Mouse (Mus musculus): Measurements from ENCODE around the gene Cpa1. TPM values are rescaled to one million over a fixed set of nuclear protein-coding genes. Genes with fewer than 3 reads are reported as not detected.

The Cpa1 gene
- polyA plus RNA-seq, 1 experiment from 2014 or later = 0.52 TPM

Other genes with a start within 250 kb of the Cpa1 start
- gene Zc3hc1, start 248.2 kb upstream of the Cpa1 start, polyA plus RNA-seq (2015; fragmentation: Nextera tagmentation; extraction: Ambion mirVana) = 59.0 and 59.6 TPM in 2 replicates
- 27.8 and 31.4 TPM in 2 replicates for gene Klhdc10, start 237.3 kb upstream of the Cpa1 start, polyA plus RNA-seq (2015; fragmentation: Nextera tagmentation; extraction: Ambion mirVana)
- 28.3 and 28.4 TPM in 2 replicates for gene Tmem209, start 129.4 kb upstream of the Cpa1 start, polyA plus RNA-seq (2015; fragmentation: Nextera tagmentation; extraction: Ambion mirVana)
- gene Ssmem1, start 129.4 kb upstream of the Cpa1 start, polyA plus RNA-seq (2015; fragmentation: Nextera tagmentation; extraction: Ambion mirVana) = not detected in 2 replicates
- 6.2 and 7.8 TPM in 2 replicates for gene Cpa2, start 97.6 kb upstream of the Cpa1 start, polyA plus RNA-seq (2015; fragmentation: Nextera tagmentation; extraction: Ambion mirVana)
- 0.59 and 0.87 TPM in 2 replicates for gene Cpa4, start 70.8 kb upstream of the Cpa1 start, polyA plus RNA-seq (2015; fragmentation: Nextera tagmentation; extraction: Ambion mirVana)
- not detected in 2 replicates for gene Cpa5, start 28.2 kb upstream of the Cpa1 start, polyA plus RNA-seq (2015; fragmentation: Nextera tagmentation; extraction: Ambion mirVana)
- gene Cep41, start 54.5 kb downstream of the Cpa1 start, polyA plus RNA-seq (2015; fragmentation: Nextera tagmentation; extraction: Ambion mirVana) = 12.2 and 17.4 TPM in 2 replicates
- 431 and 546 TPM in 2 replicates for gene Mest, start 84.3 kb downstream of the Cpa1 start, polyA plus RNA-seq (2015; fragmentation: Nextera tagmentation; extraction: Ambion mirVana)